Mouse (Mus musculus): ENCODE data around the gene Anks1b. TPM values are rescaled to one million over a fixed set of nuclear protein-coding genes. Genes with fewer than 3 reads are reported as not detected.

Gene Anks1b
- total RNA-seq, 1 experiment from 2014 or later = not detected

- ATAC-seq (replicated peaks in 1 of 2; ENCODE audit: insufficient read depth in 1 of 2, low FRiP score in 2 of 2, low TSS enrichment in 1 of 2, low read depth in 1 of 2, poor library complexity in 2 of 2, severe bottlenecking in 2 of 2) = no peak
Observed at GRCm38 (mm10) chr10:90657416-90658120, 784.3 kb downstream of the Anks1b start.

GRCm38 (mm10) chr10:90666746-90667145 lies 793.4 kb downstream of the Anks1b start:
- no peak for ATAC-seq (replicated peaks in 1 of 2; ENCODE audit: insufficient read depth in 1 of 2, low FRiP score in 2 of 2, low TSS enrichment in 1 of 2, low read depth in 1 of 2, poor library complexity in 2 of 2, severe bottlenecking in 2 of 2)

GRCm38 (mm10) chr10:90670291-90670690 lies 797.0 kb downstream of the Anks1b start:
- ATAC-seq (replicated peaks in 1 of 2; ENCODE audit: insufficient read depth in 1 of 2, low FRiP score in 2 of 2, low TSS enrichment in 1 of 2, low read depth in 1 of 2, poor library complexity in 2 of 2, severe bottlenecking in 2 of 2) = no peak

GRCm38 (mm10) chr10:90672135-90672534 lies 798.8 kb downstream of the Anks1b start:
- ATAC-seq (replicated peaks in 1 of 2; ENCODE audit: insufficient read depth in 1 of 2, low FRiP score in 2 of 2, low TSS enrichment in 1 of 2, low read depth in 1 of 2, poor library complexity in 2 of 2, severe bottlenecking in 2 of 2) = no peak

- no peak for ATAC-seq (replicated peaks in 1 of 2; ENCODE audit: insufficient read depth in 1 of 2, low FRiP score in 2 of 2, low TSS enrichment in 1 of 2, low read depth in 1 of 2, poor library complexity in 2 of 2, severe bottlenecking in 2 of 2)
Observed at GRCm38 (mm10) chr10:90674362-90674761, 801.1 kb downstream of the Anks1b start.

GRCm38 (mm10) chr10:90677421-90677820 lies 804.1 kb downstream of the Anks1b start:
- ATAC-seq (replicated peaks in 1 of 2; ENCODE audit: insufficient read depth in 1 of 2, low FRiP score in 2 of 2, low TSS enrichment in 1 of 2, low read depth in 1 of 2, poor library complexity in 2 of 2, severe bottlenecking in 2 of 2) = no peak

GRCm38 (mm10) chr10:90679713-90680470 lies 806.6 kb downstream of the Anks1b start:
- no peak for ATAC-seq (replicated peaks in 1 of 2; ENCODE audit: insufficient read depth in 1 of 2, low FRiP score in 2 of 2, low TSS enrichment in 1 of 2, low read depth in 1 of 2, poor library complexity in 2 of 2, severe bottlenecking in 2 of 2)

- ATAC-seq (replicated peaks in 1 of 2; ENCODE audit: insufficient read depth in 1 of 2, low FRiP score in 2 of 2, low TSS enrichment in 1 of 2, low read depth in 1 of 2, poor library complexity in 2 of 2, severe bottlenecking in 2 of 2) = no peak
Observed at GRCm38 (mm10) chr10:90683813-90684212, 810.5 kb downstream of the Anks1b start.

- no peak for ATAC-seq (replicated peaks in 1 of 2; ENCODE audit: insufficient read depth in 1 of 2, low FRiP score in 2 of 2, low TSS enrichment in 1 of 2, low read depth in 1 of 2, poor library complexity in 2 of 2, severe bottlenecking in 2 of 2)
Observed at GRCm38 (mm10) chr10:90685367-90685766, 812.1 kb downstream of the Anks1b start.

GRCm38 (mm10) chr10:90688153-90688552 lies 814.8 kb downstream of the Anks1b start:
- ATAC-seq (replicated peaks in 1 of 2; ENCODE audit: insufficient read depth in 1 of 2, low FRiP score in 2 of 2, low TSS enrichment in 1 of 2, low read depth in 1 of 2, poor library complexity in 2 of 2, severe bottlenecking in 2 of 2) = no peak

GRCm38 (mm10) chr10:90688696-90689252 lies 815.5 kb downstream of the Anks1b start:
- ATAC-seq (replicated peaks in 1 of 2; ENCODE audit: insufficient read depth in 1 of 2, low FRiP score in 2 of 2, low TSS enrichment in 1 of 2, low read depth in 1 of 2, poor library complexity in 2 of 2, severe bottlenecking in 2 of 2) = no peak

- peak in 1 of 2 experiments; percentile 56; a peak in 2 of 4 replicates for ATAC-seq (replicated peaks in 1 of 2; ENCODE audit: insufficient read depth in 1 of 2, low FRiP score in 2 of 2, low TSS enrichment in 1 of 2, low read depth in 1 of 2, poor library complexity in 2 of 2, severe bottlenecking in 2 of 2)
Observed at GRCm38 (mm10) chr10:90689854-90690513, 816.7 kb downstream of the Anks1b start.

GRCm38 (mm10) chr10:90696687-90697086 lies 823.4 kb downstream of the Anks1b start:
- no peak for ATAC-seq (replicated peaks in 1 of 2; ENCODE audit: insufficient read depth in 1 of 2, low FRiP score in 2 of 2, low TSS enrichment in 1 of 2, low read depth in 1 of 2, poor library complexity in 2 of 2, severe bottlenecking in 2 of 2)

GRCm38 (mm10) chr10:90697413-90697812 lies 824.1 kb downstream of the Anks1b start:
- ATAC-seq (replicated peaks in 1 of 2; ENCODE audit: insufficient read depth in 1 of 2, low FRiP score in 2 of 2, low TSS enrichment in 1 of 2, low read depth in 1 of 2, poor library complexity in 2 of 2, severe bottlenecking in 2 of 2) = no peak

- ATAC-seq (replicated peaks in 1 of 2; ENCODE audit: insufficient read depth in 1 of 2, low FRiP score in 2 of 2, low TSS enrichment in 1 of 2, low read depth in 1 of 2, poor library complexity in 2 of 2, severe bottlenecking in 2 of 2) = no peak
Observed at GRCm38 (mm10) chr10:90699211-90699610, 825.9 kb downstream of the Anks1b start.

GRCm38 (mm10) chr10:90704602-90705001 lies 831.3 kb downstream of the Anks1b start:
- ATAC-seq (replicated peaks in 1 of 2; ENCODE audit: insufficient read depth in 1 of 2, low FRiP score in 2 of 2, low TSS enrichment in 1 of 2, low read depth in 1 of 2, poor library complexity in 2 of 2, severe bottlenecking in 2 of 2) = no peak

- ATAC-seq (replicated peaks in 1 of 2; ENCODE audit: insufficient read depth in 1 of 2, low FRiP score in 2 of 2, low TSS enrichment in 1 of 2, low read depth in 1 of 2, poor library complexity in 2 of 2, severe bottlenecking in 2 of 2) = no peak
Observed at GRCm38 (mm10) chr10:90708822-90709601, 835.7 kb downstream of the Anks1b start.
